Mouse (Mus musculus): ENCODE measurements around the gene Ankrd63.

Ankrd63 gene

GRCm38 (mm10) chr2:118706436-118706835 lies 2.7 kb upstream of the Ankrd63 start:
- no peaks in the 10 kb centered on the region for H3K36me3 ChIP-seq (ENCODE audit: control insufficient read depth, insufficient read depth, low read length, poor library complexity, severe bottlenecking)
- H3K27me3 ChIP-seq (ENCODE audit: control insufficient read depth, insufficient read depth, low read length, poor library complexity, severe bottlenecking) = no peaks in the 10 kb centered on the region
- no peak for DNase-seq (ENCODE audit: low read depth, low spot score)

- H3K36me3 ChIP-seq (ENCODE audit: control insufficient read depth, insufficient read depth, low read length, poor library complexity, severe bottlenecking) = no peaks in the 10 kb centered on the region
- peak; percentile 61 for DNase-seq (ENCODE audit: low read depth, low spot score)
- no peaks in the 10 kb centered on the region for H3K27me3 ChIP-seq (ENCODE audit: control insufficient read depth, insufficient read depth, low read length, poor library complexity, severe bottlenecking)
Measured at GRCm38 (mm10) chr2:118702883-118703761, 641 bp downstream of the Ankrd63 start.

- no peak for DNase-seq (ENCODE audit: low read depth, low spot score)
- Histone ChIP-seq H3K27me3 (ENCODE audit: control insufficient read depth, insufficient read depth, low read length, poor library complexity, severe bottlenecking) (no peaks in the 10 kb centered on the region), H3K36me3 (ENCODE audit: control insufficient read depth, insufficient read depth, low read length, poor library complexity, severe bottlenecking) (no peaks in the 10 kb centered on the region)
Measured at GRCm38 (mm10) chr2:118701971-118702882, 1.5 kb downstream of the Ankrd63 start.

- H3K36me3 ChIP-seq (ENCODE audit: control insufficient read depth, insufficient read depth, low read length, poor library complexity, severe bottlenecking) = no peaks in the 10 kb centered on the region
- DNase-seq (ENCODE audit: low read depth, low spot score) = no peak
- H3K27me3 ChIP-seq (ENCODE audit: control insufficient read depth, insufficient read depth, low read length, poor library complexity, severe bottlenecking) = no peaks in the 10 kb centered on the region
Measured at GRCm38 (mm10) chr2:118701161-118701560, 2.6 kb downstream of the Ankrd63 start.

- peak; percentile 88 for DNase-seq (ENCODE audit: low read depth, low spot score)
- no peaks in the 10 kb centered on the region for H3K36me3 ChIP-seq (ENCODE audit: control insufficient read depth, insufficient read depth, low read length, poor library complexity, severe bottlenecking)
- no peaks in the 10 kb centered on the region for H3K27me3 ChIP-seq (ENCODE audit: control insufficient read depth, insufficient read depth, low read length, poor library complexity, severe bottlenecking)
Measured at GRCm38 (mm10) chr2:118700179-118701062, 3.3 kb downstream of the Ankrd63 start.

- Histone ChIP-seq H3K36me3 (ENCODE audit: control insufficient read depth, insufficient read depth, low read length, poor library complexity, severe bottlenecking) (no peaks in the 10 kb centered on the region), H3K27me3 (ENCODE audit: control insufficient read depth, insufficient read depth, low read length, poor library complexity, severe bottlenecking) (no peaks in the 10 kb centered on the region)
- DNase-seq (ENCODE audit: low read depth, low spot score) = no peak
Measured at GRCm38 (mm10) chr2:118697955-118698354, 5.8 kb downstream of the Ankrd63 start.

GRCm38 (mm10) chr2:118697311-118697877 lies 6.4 kb downstream of the Ankrd63 start:
- H3K27me3 ChIP-seq (ENCODE audit: control insufficient read depth, insufficient read depth, low read length, poor library complexity, severe bottlenecking) = no peaks in the 10 kb centered on the region
- no peak for DNase-seq (ENCODE audit: low read depth, low spot score)
- no peaks in the 10 kb centered on the region for H3K36me3 ChIP-seq (ENCODE audit: control insufficient read depth, insufficient read depth, low read length, poor library complexity, severe bottlenecking)

- Histone ChIP-seq H3K36me3 (ENCODE audit: control insufficient read depth, insufficient read depth, low read length, poor library complexity, severe bottlenecking) (no peaks in the 10 kb centered on the region), H3K27me3 (ENCODE audit: control insufficient read depth, insufficient read depth, low read length, poor library complexity, severe bottlenecking) (no peaks in the 10 kb centered on the region)
- DNase-seq (ENCODE audit: low read depth, low spot score) = no peak
Measured at GRCm38 (mm10) chr2:118696451-118697308, 7.1 kb downstream of the Ankrd63 start.

- Histone ChIP-seq H3K27me3 (ENCODE audit: control insufficient read depth, insufficient read depth, low read length, poor library complexity, severe bottlenecking) (no peaks in the 10 kb centered on the region), H3K36me3 (ENCODE audit: control insufficient read depth, insufficient read depth, low read length, poor library complexity, severe bottlenecking) (no peaks in the 10 kb centered on the region)
- DNase-seq (ENCODE audit: low read depth, low spot score) = peak; percentile 86
Measured at GRCm38 (mm10) chr2:118695677-118696232, 8.0 kb downstream of the Ankrd63 start.

- no peak for DNase-seq (ENCODE audit: low read depth, low spot score)
- Histone ChIP-seq H3K27me3 (ENCODE audit: control insufficient read depth, insufficient read depth, low read length, poor library complexity, severe bottlenecking) (no peaks in the 10 kb centered on the region), H3K36me3 (ENCODE audit: control insufficient read depth, insufficient read depth, low read length, poor library complexity, severe bottlenecking) (no peaks in the 10 kb centered on the region)
Measured at GRCm38 (mm10) chr2:118693370-118693966, 10.3 kb downstream of the Ankrd63 start.

- no peak for DNase-seq (ENCODE audit: low read depth, low spot score)
- Histone ChIP-seq H3K27me3 (ENCODE audit: control insufficient read depth, insufficient read depth, low read length, poor library complexity, severe bottlenecking) (no peaks in the 10 kb centered on the region), H3K36me3 (ENCODE audit: control insufficient read depth, insufficient read depth, low read length, poor library complexity, severe bottlenecking) (no peaks in the 10 kb centered on the region)
Measured at GRCm38 (mm10) chr2:118689875-118690274, 13.9 kb downstream of the Ankrd63 start.

GRCm38 (mm10) chr2:118687791-118688190 lies 16.0 kb downstream of the Ankrd63 start:
- DNase-seq (ENCODE audit: low read depth, low spot score) = no peak
- no peaks in the 10 kb centered on the region for H3K27me3 ChIP-seq (ENCODE audit: control insufficient read depth, insufficient read depth, low read length, poor library complexity, severe bottlenecking)
- no peaks in the 10 kb centered on the region for H3K36me3 ChIP-seq (ENCODE audit: control insufficient read depth, insufficient read depth, low read length, poor library complexity, severe bottlenecking)

GRCm38 (mm10) chr2:118686693-118687092 lies 17.1 kb downstream of the Ankrd63 start:
- Histone ChIP-seq H3K27me3 (ENCODE audit: control insufficient read depth, insufficient read depth, low read length, poor library complexity, severe bottlenecking) (no peaks in the 10 kb centered on the region), H3K36me3 (ENCODE audit: control insufficient read depth, insufficient read depth, low read length, poor library complexity, severe bottlenecking) (no peaks in the 10 kb centered on the region)
- no peak for DNase-seq (ENCODE audit: low read depth, low spot score)
